Mouse (Mus musculus): Measurements from ENCODE around the gene Defb15.
"Not testable (repeated sequence)": the region's sequence is repeated elsewhere in the genome, so short reads cannot be mapped to it uniquely, and the experiment has no call there.

Gene Defb15

GRCm38 (mm10) chr8:21932610-21933009 is at the start of gene Defb15:
TSS of gene Defb15 (minus strand) at chr8:21932710.
- DNase-seq (ENCODE audit: low read depth, low spot score): no peak

GRCm38 (mm10) chr8:21981664-21982337 is 49.3 kb upstream of the Defb15 start:
- DNase-seq (ENCODE audit: low read depth, low spot score): peak; percentile 81

GRCm38 (mm10) chr8:21978193-21978592 is 45.7 kb upstream of the Defb15 start:
- DNase-seq (ENCODE audit: low read depth, low spot score): peak; percentile 28

GRCm38 (mm10) chr8:21969475-21969874 is 37.0 kb upstream of the Defb15 start, which contains the start of gene Ccdc70:
TSS of gene Ccdc70 (plus strand) at chr8:21969775.
- no peak for DNase-seq (ENCODE audit: low read depth, low spot score)

GRCm38 (mm10) chr8:21966646-21967045 is 34.1 kb upstream of the Defb15 start:
- no peak for DNase-seq (ENCODE audit: low read depth, low spot score)

- DNase-seq (ENCODE audit: low read depth, low spot score): no peak
Measured at GRCm38 (mm10) chr8:21958414-21958813, 25.9 kb upstream of the Defb15 start, which contains the start of gene Fam90a1a. TSS of gene Fam90a1a (plus strand) at chr8:21958714.

GRCm38 (mm10) chr8:21956336-21956735 is 23.8 kb upstream of the Defb15 start:
- no peak for DNase-seq (ENCODE audit: low read depth, low spot score)

- DNase-seq (ENCODE audit: low read depth, low spot score): peak; percentile 67
Measured at GRCm38 (mm10) chr8:21955321-21955720, 22.8 kb upstream of the Defb15 start.

GRCm38 (mm10) chr8:21947311-21948017 is 15.0 kb upstream of the Defb15 start:
- DNase-seq (ENCODE audit: low read depth, low spot score): no peak

GRCm38 (mm10) chr8:21946462-21946861 is 14.0 kb upstream of the Defb15 start, which contains the start of gene Defb13:
TSS of gene Defb13 (plus strand) at chr8:21946762.
- DNase-seq (ENCODE audit: low read depth, low spot score): no peak

- not testable (repeated sequence) for DNase-seq (ENCODE audit: low read depth, low spot score)
Measured at GRCm38 (mm10) chr8:21938052-21938451, 5.5 kb upstream of the Defb15 start, which contains the start of gene Defb35. TSS of gene Defb35 (plus strand) at chr8:21938352.

GRCm38 (mm10) chr8:21930754-21931153 is 1.8 kb downstream of the Defb15 start:
- not testable (repeated sequence) for DNase-seq (ENCODE audit: low read depth, low spot score)

- DNase-seq (ENCODE audit: low read depth, low spot score): peak; percentile 37
Measured at GRCm38 (mm10) chr8:21915625-21916024, 16.9 kb downstream of the Defb15 start.

GRCm38 (mm10) chr8:21912554-21912953 is 20.0 kb downstream of the Defb15 start:
- DNase-seq (ENCODE audit: low read depth, low spot score): no peak

GRCm38 (mm10) chr8:21911931-21912330 is 20.6 kb downstream of the Defb15 start:
- DNase-seq (ENCODE audit: low read depth, low spot score): no peak

- DNase-seq (ENCODE audit: low read depth, low spot score): peak; percentile 9
Measured at GRCm38 (mm10) chr8:21906290-21906689, 26.2 kb downstream of the Defb15 start, which contains the start of gene Defb11. TSS of gene Defb11 (minus strand) at chr8:21906412.

- not testable (repeated sequence) for DNase-seq (ENCODE audit: low read depth, low spot score)
Measured at GRCm38 (mm10) chr8:21885321-21885720, 47.2 kb downstream of the Defb15 start, which contains the start of gene Defb9. TSS of gene Defb9 (minus strand) at chr8:21885421.

All from brain, adult 2 months (tissue).